Mouse (Mus musculus) retina, adult 2 months (tissue): Measurements from ENCODE around the gene Mrnip.

ENCODE experiments used
- DNase-seq: peaks from one replicate; pipeline ENCODE4 v3.0.0-alpha.2; 2012; ENCODE audit warnings: low read depth, low spot score

The Mrnip gene

DNA sequence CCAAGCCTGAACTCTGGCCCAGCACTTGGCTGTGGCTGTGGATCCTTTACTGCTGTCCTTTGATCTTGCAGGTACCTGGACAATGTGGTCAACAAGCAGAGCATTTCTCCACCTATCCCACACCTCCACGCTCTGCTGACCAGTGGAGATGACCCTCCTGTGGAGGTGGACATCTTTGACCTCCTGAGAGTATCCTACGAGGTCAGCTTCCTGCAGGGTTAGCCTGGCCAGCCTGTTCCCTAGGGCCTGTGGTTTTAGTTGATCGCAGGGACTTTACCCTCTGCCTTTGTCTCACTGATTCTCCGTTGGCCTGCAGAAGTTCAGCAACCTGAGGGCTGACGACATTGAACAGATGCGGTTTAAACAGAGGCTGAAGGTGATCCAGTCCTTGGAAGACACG, 15.9 kb upstream of the Mrnip start:
- no peak for DNase-seq

DNA sequence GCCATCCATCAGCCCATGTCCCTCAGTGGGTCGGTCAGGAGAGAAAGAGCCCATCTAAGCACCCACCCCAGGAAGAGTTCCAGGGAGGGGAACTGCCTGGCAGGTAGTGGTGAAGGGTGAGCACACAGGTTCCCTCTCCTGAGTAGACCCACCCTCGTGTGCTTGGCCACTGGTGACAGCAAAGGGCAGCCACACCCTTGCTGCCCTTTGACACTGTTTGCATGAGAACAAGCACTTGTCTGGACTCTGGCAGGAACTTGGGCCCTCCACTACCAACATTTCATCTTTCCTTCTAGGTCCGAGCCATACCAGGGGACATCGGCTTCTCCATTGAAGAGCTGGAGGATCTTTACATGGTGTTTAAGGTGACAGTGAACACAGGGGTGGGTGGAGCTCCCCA, 14.9 kb upstream of the Mrnip start:
- DNase-seq = no peak

DNA sequence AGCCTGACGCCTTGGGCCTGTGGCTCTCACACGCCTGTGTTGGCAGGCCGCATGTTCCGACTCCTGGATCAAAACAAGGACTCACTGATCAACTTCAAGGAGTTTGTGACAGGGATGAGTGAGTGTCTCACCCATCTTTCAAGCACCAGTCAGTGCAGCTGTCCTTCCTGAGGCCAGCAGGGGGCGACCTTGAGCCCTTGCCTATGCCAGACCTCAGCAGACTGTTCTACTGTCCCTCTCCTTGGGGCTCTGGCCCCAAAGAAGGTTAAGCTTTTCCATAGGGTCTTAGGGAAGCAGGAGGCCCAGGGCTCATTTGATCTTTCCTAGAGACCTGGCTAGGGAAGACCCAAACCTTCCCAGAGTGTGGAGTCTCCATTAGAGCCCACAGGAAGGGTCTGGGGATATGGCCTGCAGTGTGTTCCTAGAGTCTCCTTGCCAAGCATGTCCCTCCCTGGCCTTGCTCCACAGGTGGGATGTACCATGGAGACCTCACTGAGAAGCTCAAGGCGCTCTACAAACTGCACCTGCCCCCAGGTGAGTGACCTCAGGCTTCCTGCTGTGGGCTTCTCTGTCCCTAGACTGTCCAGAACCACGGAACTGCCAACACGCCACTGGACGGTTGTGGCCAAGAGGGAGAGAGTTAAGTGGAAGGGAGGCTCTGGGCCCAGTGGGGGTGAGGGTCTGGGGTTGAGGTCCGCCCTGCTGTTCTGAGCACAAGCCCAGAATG, 12.5 kb upstream of the Mrnip start:
- DNase-seq = peak; percentile 8

DNA sequence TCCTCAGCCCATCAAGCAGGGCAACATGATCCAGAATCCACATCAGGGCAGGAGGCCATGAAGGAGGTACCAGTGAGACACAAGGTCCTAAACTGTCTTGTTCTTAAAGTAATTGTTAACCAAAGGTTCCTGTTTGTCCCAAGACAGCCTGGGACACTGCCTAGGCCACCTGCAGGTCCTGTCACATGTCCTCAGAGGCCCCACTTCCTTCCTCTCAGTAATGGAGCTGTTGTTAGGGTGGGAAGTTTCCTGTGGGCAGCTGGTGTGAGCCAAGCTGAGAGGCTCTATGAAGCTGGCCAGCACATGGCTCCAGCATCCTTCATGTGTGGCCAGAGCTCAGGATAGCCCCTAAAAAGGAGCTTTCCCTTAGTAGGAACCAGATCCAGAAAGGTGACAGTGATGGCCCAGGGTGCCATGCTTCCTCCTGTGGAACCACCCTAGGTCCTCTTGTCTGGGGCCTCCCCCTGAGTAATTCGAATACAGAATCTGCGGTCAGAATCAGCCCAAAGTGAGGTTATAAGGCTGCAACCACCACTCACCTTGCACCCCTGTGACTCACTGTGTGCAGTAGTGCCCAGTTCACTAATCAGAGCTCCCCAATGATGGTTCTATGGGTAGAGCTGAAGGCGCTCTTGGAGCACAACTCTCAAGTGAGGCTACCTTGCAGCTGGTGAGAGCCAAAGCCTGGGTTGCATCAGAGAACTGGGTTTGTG, 11.8 kb upstream of the Mrnip start:
- no peak for DNase-seq

DNA sequence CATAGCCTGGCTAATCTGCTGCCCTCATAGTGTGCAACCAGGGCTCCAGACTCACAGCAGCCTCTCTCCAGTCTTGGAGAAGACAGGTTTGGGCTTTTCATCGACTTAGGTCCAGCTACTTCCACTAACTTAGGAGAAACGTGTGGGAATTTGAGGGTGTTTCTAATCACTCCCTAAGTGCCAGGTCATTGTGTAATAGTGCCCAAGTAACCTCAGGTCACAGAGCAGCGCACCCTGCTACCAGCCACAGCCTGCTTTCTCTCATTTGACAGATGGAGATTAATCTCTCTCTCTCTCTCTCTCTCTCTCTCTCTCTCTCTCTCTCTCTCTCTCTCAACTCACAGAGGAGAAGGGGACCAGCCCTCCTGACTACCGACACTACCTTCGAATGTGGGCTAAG, 5.9 kb upstream of the Mrnip start:
- DNase-seq = no peak

DNA sequence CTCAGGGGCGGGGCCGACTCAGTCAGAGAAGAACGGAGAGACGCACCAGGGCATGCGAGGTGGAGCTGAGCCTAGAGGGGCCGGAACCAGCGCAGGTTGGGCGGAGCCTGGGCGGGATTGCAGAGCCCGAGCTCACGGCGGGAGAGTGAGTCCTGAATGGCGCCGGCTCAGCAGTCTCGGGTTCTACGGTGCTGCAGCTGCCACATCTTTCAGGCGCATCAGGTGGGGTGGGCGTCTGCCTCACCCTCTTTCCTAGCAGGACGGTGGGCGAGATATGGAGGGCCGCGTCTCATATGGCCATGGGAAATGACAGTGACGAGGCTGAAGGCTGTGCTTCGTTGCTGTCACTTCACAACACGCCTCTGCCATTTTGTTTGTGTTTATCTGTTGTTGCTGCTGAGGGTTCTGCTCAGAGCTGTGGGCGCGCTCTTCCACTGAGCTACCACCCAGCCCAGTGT, 515 bp downstream of the Mrnip start:
- peak; percentile 96 for DNase-seq

DNA sequence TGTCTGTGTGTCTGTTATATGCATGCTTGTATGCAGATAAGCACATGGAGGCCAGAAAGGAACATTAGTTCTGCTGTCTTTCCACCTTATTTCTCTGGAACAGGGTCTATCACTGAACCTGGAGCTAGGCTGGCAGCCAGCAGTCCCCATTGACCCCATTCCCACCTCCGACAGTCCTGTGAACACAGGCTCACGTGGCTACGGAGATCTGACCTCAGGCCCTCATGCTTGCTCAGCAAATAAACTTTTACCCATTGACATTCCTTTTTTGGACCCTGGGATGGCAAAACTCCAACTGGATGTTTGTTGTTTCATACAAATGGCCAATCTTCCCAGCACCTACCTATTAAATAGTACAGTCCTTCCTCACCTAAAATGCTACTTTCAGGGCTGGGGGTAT, 2.1 kb downstream of the Mrnip start:
- DNase-seq = no peak

DNA sequence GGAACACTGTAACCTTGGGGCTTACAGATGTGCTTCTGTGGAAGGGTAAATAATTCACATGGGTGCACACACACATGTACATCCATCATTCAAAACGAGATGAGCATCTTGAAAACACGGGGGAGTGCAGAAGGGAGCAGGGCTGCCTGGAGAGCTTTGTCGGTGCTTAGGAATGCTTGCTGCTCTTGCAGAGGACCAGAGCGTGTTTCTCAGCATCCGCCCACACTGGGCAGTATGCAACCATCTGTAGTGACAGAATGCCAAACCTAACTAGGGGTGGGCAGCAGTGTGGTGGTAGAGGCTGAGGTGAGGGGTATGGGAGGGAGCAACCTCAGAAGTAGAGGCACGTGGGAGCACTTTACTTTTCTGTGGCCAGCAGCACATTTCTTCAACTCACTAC, 2.9 kb downstream of the Mrnip start:
- no peak for DNase-seq

DNA sequence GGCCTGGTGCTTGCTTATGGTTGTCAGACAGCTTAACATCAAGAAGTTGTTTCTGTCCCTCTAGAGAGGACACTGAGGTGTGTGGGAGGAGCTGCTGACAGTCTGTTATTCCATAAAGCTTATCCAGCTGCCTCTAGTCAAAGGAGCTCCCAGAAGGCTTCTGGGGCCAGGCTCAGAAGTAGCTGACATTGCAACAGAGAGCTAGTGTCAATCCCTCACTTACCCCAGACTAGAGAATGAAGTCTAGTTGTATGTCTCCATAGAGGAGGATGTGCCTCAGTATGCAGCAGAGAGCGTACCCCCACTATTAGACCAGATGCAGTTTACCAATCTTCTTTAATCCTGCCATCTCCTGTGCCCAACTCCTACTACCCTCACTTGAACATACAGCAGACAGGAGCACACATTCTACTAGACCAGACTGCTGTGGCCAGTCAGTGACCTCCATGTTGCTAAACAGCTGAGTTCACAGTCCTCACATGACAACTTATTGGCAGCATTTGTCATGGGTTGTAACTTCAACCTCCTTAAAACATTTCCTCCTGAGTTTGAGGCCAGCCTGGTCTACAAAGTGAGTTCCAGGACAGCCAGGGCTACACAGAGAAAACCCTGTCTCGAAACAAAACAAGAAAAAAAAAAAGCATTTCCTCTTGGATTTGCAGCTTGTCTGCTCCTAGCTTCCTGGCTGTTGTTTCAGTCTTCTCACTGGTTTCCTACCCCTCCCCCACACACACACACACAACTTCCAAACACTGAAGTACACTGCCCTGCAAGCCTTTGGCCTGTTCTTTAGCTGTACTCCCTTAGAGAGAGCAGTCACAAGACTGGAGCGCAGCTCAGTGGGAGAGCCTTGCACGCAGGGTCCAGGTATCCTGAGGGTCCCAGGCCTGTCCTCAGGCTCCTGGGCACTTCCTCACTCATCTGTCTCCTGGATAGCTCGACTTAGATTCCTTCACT, 4.6 kb downstream of the Mrnip start:
- DNase-seq = no peak

DNA sequence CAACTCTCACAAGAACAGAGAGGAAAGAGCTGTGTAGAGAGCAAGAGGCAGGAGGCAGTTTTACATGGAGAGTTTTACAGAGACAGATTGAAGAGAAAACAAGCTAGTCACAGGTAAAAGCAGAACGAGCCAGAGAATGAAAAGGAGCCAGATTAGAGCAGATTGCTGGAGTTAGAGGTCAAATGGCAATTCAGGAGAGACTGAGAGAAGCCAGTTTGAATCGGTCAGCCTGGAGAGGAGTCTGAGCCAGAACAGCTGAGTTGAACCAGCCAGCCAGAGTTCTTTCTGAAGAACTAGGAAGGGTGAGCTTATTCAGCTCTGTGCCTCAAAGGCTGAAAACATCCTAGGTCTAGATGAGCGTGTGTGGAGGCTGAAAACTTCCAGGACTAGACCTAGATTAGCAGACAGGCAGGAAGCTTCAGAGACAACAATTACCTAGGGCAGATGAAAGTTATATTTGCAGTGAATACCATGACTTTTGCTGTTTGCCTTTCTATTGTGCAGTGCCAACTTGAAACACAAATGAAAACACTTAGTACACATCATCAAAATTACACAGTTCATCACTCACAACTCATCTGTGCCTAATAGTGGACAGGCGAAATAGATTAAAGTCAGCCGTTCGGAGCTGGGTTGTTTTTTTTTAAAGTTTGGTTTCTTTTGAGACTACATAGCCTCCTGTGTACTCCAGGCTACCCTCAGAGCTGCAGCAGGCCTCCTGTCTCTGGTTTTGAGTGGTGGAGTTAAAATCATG, 6.4 kb downstream of the Mrnip start:
- no peak for DNase-seq

DNA sequence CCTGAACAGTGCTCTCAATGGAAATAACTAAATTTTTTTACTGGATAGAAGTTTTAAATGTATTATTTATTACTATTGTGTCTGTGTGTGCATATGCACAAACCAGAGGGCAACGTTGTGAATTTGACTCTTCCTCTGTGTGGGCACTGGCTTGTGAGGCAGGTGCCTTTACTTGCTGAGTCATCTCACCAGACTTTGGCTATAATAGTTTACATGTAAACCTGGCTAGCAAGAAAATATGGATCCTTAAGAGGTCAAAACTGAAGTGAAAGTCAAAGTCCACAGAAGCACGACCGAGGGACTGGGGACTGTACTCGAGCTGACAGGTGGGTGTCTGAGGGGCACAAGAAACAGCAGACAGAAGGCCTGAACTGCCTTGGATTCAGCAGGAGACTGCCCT, 8.5 kb downstream of the Mrnip start:
- DNase-seq = no peak

DNA sequence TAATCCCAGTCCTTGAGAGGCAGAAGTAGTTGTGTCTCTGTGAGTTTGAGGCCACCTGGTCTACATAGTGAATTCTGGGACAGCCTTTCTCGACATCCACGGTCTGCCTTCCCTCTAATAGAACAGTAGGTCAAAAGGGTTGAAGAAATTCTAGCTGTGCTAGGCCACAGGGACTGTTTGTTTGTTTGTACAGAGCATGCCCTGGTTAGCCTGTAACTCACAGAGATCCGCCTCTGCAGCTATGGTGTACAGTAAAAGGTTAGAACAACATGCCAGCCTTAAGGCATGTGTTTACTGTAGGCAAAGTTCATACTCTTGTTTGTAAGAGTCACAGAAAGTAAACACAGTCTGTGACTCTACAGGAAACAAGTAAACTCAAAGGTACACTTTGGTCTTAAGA, 10.5 kb downstream of the Mrnip start:
- no peak for DNase-seq

DNA sequence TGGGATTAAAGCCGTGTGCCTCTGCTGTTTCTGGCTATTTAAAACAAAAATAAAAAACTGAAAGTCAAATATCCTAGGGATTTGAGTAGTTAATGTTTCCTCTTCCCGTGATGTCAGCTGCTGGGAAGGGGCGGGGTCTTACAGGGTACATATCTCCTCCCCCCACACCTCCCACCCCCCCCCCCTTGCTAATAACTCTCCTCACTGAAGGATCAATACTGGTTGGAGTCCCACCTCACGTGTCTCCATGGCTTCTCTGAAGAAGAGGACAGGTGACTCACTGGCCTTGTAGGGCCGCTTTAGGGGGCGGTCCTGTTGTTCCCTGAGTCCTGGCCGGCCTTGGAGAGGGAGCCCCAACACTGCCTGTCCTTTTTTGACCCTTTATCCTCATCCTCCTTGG, 14.4 kb downstream of the Mrnip start:
- DNase-seq = no peak

DNA sequence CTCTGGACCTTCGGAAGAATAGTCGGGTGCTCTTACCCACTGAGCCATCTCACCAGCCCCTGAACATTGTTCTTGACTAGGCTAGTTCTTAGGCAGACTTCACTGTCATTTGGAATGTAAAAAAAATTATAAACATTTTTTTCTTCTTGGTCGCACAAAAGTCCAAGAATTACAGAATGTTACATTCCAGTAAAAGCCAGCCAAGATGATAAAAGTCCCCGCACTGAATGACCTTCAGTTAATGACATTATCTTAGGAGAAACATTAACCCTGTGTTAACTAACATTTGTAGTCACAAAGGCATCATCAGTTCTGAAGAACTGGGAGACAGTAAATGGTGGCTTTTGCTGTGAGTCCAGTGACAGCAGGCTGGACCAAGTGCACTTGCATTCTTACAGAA, 16.1 kb downstream of the Mrnip start:
- no peak for DNase-seq

DNA sequence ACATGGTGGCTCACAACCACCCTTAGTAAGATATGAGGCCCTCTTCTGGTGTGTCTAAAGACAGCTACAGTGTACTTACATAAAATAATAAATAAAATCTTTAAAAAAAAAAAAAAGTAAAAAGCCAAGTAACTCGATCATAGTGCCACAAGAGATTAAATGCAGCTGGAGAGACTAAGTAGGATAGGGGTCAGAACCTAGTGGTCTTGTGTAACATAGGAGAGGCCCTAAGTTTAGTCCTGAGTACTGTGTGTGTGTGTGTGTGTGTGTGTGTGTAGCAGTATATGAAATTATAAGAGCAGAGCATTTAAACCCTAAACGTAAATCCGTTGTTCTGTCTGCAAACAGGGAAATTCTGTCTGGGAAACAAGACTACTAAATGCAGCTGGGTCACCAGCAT, 18.0 kb downstream of the Mrnip start:
- DNase-seq = no peak

DNA sequence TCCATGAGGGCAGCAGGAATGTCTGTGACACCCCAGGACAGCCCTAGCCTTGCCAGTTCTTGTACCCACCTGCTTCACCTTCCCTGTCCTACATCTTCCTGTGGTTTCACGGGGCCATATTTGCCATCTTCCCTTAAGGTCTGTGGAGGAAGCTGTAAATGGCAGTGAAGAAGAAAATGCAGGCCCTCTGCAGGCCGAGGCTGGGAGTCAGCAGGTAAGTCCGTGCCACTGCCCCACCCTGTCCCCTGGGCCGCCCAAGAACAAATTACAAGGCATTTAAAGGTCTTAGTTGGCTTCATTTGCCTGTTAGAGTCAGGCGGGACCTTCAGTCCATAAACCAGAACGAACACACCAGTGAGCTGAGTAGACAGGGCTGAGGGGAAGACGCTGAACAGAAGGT, 19.8 kb downstream of the Mrnip start:
- no peak for DNase-seq

DNA sequence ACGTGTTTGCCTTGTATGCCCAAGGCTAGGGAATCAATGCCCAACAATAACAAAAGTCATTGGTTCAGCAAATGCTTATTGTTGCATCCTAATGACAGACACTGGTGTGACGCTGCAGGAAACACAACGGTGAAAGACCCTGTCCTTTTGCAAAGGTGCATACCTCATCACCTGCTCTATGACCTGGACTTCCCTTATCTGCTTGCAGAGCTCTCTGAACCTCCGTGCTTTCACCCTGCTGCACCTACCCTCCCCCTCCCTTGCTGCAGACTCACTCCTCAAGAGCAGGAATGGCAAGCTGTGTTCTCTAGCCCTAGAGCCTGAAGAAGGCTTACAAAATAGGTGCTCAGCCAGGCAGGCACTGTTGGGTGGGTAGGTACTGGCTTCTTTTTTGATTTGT, 20.5 kb downstream of the Mrnip start:
- no peak for DNase-seq

DNA sequence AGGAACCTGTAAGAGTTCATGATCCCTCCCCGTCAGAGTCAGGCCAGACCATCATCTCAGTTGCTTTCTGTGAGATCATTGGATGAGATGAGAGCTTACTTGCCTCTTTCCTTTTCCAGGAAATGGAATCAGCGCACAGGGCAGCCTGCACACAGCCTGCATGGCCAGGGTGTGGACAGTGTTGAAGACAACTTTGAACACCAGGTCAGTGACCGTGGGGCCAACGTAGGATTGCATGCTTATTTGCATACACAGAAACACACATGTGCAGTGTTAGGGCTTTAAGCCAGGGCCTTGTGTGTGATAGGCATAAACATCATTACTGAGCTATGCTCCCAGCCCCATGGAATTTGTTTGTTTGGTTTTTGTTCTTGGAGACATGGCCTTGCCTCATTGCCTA, 23.3 kb downstream of the Mrnip start:
- DNase-seq = no peak

DNA sequence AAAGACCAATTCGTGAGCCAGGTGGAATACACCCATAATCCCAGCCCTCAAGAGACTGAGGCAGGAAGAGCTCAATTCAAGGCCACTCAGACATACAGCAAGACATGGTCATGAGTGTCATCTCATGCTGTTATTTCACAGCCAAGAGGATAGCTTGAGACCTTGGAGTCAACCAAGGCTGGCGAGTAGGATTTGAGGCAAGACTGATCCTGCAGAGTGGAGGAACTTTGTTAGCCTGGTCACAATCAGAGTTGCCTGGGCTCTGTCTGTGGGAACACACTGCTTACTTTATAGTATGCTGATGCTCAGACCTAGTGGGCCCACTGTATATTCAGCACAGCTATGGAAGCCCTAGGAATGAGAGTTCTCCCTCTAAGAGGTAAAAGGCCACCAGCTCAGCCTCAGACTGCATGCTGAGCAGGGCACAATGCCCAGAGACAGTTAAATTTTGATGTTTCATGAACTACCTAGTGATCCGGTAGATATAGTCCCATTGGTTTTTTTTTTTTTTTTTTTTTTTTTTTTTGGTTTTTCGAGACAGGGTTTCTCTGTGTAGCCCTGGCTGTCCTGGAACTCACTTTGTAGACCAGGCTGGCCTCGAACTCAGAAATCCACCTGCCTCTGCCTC, 24.1 kb downstream of the Mrnip start:
- no peak for DNase-seq

DNA sequence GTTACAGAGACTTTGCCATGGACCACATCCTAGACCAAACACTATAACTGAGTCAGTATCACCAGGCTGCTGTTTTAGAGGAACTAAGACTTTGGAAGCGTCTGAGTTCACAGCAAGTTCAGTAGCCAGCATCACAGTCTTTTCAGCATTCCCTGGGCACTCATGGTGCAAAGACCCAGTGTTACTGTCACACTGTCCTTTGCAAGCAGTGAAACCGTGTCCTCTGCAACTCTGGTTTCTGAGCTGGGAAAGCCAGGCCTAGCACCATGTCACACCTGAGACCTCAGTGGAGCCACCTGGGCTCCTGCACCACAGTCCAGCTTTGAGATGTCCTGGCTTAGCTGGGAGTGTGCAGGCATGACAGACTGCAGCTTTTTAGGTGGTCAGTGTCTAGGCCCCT, 24.7 kb downstream of the Mrnip start:
- DNase-seq = no peak

DNA sequence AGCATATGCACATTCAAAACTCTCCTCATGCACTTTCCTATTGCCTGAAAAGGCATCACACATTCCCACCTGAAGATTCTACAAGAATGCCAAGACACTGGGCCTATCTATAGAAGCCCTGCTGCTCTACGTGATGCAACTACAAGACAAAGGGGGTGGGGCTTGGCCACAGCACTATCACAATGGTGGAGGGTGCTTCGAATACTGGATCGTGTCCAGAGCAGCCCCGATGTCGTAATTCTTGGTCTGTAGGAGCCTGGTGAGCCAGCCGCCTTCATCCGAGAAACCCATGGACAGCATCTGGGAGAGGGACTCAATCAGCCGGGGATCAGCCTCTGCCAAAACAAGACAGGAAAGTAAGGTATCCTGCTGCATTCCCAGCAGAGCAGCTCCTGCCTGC, 26.4 kb downstream of the Mrnip start:
- no peak for DNase-seq
